Mouse (Mus musculus) kidney, postnatal 4 days (tissue): ENCODE results near the gene Rpl5.
A peak's percentile ranks its signal among the peaks of the same experiment; 100 is the strongest.

ENCODE experiments used
- DNase-seq, 2 experiments: peaks; one replicate each; pipeline ENCODE4 v3.0.0; 2021; ENCODE audit warnings: mixed read lengths in 2 of 2

Gene Rpl5

DNA sequence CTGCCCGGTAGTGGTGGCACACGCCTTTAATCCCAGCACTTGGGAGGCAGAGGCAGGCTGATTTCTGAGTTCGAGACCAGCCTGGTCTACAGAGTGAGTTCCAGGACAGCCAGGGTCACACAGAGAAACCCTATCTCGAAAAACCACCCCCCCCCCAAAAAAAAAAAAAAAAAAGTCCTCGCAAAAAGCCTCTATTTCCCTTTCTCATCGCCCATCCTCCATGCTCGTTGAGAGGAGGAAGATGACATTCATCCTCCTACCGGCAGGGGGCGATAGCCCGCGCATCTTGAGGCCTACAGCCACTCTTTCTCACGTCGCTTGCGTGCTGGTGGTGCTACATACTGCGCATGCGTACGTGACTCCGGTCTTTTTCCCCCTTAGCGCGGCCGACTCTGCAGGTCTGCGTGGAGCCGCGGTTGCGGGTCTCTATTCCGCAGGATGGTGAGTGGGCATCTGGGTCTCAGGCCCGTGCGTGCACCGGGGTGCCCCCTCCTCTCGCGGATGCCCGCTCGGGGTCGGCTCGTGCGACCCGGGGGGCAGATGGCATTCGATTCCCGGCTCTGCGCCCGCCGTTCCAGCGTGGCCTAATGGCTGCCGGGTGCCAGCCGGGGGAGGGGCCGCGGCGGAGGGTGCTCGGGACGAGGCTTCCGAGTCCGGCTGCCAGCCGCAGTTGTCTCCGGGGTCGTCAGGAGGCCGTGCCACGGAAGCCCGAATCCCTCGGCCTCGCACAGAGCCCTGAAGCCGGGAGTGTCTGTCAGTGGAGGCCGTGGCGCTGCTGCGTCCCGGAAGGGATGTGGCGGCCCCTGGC, at the start of gene Rpl5:
Gene Rpl5, plus strand, starts transcription at position 297 of the 808 bp plus-strand sequence.
- peak; percentile 97 for DNase-seq

DNA sequence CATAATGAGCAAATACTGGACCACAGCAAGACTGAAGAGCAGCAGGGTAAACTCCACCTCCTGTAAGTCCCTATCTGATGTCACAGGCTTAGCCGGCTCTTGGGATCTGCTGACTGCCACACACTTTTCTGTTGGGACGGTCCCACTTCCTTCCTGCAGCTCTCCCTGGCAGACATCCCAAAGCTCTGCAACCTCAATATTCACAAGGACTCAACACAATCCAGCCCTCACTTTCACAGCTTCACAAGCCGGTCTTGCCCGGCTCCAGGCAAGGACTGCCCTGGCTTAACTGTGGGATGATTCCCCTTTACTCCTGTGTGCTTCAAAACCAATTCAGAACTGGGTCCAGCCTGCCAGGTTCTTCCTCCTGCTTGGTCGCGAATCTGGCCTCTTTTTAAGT, 46.5 kb upstream of the Rpl5 start:
- DNase-seq = peak; percentile 35 to 50

DNA sequence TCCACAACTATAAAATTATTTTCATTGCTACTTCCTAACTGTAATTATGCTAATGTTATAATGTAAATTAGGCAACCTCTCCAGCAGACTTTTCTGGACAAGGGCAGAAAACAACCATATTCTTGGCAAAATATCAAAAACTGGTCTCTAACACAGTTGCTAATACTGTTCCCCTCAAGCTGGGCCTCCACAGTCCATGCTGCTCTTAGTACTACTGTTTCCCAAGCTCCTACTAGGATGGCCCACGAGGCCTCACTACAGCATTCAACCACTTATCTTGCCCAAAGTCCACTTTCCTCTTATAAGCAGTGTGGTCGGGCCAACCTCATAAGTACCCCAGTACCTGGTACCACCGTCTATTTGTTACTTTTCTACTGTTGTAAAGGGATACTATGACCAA, 45.7 kb upstream of the Rpl5 start:
- no peak for DNase-seq

DNA sequence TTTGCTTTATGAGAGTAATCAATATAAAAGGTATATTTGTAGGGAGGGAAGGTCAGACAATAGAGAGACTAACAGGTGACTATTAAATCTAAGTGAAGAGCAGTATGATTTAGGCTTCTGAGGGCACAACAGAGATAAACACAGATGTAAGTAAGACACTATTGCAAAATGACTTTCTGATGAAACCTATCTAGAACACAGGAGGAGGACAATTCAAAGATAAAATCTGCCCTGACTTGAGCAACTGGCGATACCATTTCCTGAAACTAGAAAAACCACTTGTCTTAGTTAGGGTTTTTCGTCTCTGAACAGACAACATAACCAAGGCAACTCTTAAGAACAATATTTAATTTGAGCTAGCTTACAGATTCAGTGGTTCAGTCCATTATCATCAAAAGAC, 44.8 kb upstream of the Rpl5 start:
- no peak for DNase-seq

DNA sequence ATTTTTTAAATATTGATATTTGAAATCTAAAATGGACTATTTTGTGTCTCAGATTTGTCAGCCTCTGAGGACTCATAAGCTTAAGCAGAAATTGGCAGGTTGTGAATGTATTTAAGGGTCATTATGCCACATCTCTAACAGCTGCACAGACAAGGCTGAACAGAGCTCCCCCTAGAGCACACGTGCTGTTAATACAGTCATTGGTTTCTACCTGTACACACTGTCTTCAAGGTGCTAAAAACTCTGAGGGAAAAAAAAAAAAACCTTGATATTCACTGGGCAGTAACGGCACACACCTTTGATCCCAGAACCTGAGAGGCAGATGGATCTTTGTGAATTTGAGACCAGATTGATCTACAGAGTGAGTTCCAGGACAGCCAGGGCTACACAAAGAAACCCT, 41.3 kb upstream of the Rpl5 start:
- no peak for DNase-seq

DNA sequence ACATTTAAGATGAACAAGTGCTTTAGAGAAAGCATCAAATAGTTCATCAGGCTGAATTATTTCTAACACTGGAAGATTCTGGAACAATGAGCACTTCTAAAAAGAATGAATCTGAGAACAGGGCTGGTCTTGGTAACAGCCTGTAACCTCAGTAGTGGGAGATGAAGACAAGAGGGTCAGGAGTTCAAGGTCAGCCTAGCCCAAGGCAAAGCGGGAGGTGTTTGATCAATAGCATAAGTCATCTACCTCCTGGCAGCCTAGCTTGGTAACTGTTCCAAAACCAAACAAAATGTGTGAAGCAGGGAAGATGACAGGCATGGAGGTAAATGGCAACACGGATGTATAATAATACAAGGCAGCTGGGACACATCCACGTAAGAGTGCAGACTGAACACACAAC, 36.3 kb upstream of the Rpl5 start:
- no peak for DNase-seq

DNA sequence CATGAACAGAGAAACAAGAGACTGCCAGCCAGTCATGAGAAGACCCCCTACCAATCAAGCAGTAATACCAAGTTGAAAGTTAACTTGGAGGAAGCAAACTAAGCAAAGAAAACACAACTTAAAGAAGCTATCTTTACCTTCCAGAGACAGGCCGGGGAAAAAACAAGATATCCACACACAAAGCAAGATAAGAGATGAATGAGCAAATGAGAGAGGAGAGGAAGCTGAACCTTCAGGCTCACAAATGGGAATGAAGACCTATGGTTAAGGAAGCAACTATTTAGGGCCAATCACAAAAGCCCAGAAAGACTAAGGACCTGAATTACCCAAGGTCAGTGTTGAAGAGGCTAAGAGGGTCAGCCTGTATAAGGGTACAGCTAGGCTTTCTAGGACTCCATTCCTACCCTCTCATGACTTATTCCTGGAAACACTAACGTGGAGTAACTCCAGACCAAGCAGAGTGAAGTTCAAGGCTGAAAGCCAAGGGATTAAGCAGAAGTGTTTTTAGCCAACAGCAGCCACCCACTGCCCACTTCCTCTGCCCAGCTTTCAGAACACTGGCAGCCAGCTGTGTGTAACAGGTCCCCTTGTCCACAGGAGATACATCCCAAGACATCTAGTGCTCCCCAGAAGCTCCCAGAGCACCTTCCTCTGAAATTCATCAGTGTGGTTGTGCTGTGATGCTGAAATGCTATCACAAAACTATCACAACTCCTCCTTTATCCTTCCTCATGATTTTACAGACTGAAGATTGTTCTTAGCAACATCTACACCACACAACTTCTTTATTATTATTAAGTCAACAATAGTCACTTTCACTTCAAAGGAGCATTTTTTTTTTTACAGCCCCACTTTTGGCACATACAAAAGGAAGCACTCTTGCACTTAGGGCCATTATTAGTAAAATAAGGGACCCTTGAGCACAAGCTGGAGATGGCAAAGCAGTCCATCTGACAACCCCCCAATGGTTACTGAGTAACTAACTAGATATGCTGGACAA, 33.9 kb upstream of the Rpl5 start:
- no peak for DNase-seq

DNA sequence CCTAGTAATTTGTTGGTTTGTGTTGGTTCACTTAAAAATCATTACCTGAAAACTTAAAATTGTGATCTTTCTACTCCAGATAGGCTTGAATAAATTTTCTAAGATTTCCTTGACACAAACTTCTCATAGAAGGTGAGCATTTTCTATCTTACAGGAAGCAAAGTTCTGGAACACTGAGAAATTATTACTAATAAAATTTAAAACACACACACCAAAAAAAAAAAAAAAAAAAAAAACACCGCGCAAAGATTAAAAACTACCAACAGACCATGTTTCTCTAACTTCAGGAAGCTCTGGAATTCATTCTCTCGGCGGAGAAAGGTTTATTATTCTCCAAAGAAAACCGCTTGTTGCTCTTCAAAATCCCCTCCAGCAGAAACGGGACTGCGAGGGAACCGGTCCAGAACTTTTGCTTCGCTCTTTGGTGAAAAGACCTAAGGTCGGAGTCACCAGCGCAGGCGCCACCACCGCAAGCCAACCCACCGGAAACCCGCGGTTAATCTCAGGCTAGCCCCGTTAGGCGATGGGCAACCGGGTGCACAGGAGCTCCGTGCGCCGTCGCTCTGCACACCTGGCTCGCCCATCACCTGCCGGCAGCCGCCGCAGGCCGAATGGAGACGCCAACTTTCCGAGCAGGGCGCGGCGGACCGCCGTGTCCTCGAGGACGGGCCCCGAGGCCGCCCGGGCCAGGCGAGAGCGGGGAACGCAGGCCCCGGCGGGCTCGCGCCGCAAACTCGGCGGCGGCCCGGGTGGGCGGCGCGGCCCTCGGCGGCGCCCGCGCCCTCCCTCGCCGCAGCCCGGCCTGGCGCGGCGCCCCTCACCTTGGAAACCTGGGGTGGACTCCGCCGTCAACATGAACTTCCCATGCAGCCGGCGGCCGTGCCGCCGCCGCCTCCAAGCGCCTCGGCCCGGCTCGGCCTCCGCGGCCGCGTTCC, 32.1 kb upstream of the Rpl5 start:
- peak; percentile 72 to 80 for DNase-seq

DNA sequence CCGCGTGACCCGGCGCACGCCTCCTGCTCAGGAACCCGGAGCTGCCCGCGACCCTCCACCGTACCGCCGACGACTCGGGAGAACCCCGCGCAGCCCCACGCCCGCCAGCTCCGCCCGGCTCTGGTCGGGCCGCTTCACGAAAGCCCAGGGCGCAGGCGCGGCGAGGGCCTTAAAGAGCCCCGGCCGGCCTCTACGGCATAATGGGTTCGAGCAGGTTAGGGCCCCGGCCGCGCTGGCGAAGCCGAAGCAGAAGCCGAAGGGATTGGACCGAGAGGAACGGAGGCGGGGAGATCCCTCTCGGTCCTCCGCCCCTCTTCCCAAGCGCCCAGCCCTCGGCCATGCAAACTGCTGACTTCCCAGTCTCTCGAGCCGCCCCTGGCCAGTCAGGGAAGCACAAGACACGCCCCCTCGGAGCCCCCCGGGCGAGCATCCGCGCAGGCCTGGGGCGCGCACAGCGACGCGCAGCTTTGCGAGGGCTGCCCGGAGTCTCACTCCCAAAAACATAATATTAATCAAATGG, 31.3 kb upstream of the Rpl5 start:
- peak; percentile 93 to 96 for DNase-seq

DNA sequence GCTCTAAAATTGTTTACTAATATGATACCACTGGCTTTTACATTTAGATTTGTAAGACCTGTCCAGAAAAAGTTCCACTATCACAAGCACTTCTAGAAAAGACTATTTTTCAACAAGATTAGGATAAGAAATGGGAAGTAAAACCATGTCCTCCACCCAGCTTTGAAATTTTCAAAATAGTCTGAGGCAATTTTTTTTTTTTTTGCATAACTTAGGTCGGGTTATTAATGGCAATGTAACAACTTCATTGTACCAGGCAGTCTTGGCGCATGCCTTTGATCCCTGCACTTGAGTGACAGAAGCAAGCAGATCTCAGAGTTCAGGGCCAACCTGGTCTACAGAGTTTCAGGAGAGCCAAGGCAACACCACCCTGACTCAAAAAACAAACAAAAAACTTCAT, 30.6 kb upstream of the Rpl5 start:
- no peak for DNase-seq

DNA sequence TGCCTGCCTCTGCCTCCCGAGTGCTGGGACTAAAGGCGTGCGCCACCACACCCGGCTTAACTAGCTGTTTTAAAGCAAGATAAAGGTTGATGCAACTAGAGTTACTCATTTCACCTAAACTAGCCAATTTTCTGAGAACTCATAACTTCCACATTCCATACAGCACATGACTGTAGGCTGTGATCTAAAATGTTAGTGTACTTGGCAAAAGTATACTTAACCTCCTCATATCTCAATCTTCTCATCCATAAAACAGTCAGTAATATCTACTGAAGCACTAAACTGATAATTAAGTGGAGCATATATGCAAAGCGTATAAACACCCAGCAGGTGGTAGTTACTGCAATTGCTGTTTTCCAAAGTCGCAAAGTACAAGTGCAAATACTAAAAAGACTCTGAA, 27.0 kb upstream of the Rpl5 start:
- DNase-seq = no peak

DNA sequence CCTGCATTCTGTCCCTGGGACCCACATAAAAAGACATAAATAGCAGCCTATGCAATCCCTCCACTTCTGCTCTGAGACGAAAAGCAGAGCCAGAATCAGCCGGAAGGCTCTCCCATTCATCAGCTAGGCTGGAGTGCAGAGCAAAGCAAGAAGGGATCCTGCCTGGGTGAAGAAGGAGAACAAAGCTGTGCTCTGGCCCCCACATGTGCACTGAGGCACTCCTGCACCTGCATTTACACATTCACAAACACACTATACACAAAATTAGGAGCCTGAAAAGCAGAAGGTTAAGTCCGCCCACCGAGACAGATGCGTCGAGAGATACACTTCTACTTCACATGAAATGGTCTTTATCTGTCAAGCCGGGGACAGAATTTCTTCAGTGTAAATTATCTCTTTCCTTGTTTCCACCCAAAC, 26.4 kb upstream of the Rpl5 start:
- no peak for DNase-seq

DNA sequence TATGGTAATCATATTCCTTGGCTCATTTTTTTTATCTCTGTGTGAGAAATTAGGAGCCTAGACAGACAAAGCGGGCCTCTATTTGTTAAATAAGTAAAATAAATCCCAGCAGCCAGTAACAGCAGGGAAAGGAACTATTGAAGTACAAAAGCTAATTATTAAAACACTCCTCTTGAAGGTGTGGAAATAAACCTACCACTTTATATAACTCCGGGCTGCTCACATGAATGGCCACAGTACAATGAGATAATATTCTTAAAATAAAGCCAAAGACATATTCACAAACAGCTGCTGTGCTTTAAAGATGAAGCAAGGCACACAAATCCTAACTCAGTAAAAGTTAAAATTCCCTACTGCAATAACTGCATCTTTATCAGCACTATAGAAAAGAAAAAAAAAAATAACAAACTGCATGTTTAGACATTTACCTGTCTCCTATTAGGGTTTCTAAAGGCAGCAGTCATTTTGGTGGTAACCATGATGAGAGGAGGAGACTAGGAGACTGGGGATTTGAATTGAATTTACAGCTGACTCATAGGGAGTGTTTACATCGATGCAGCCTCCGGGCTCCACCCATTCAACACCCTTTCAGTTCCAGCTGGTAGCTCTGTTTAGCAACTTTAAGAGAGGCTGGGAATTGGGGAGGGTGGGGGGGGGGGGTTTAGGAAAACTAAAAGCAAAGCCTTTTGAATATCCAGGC, 25.6 kb upstream of the Rpl5 start, which contains the start of gene Evi5:
Gene Evi5, minus strand, starts transcription at position 547 of the 700 bp plus-strand sequence.
- DNase-seq = no peak

DNA sequence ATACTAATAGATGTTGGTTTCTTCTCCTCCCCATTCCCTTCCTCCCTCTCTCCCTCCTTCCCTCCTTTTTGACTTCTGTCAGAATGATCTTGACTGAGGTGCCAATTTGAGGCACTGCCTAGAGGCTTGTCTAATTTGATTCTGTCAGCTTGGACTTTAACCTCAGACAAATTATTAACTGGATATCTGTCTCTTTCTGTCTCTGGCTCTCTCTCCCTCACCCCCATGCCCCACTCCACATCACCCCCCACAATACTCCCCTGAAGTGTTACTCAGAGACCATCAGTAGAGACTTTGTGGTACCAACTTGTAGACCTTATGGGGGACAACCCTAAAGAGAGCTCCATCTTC, 25.1 kb upstream of the Rpl5 start:
- DNase-seq = no peak

DNA sequence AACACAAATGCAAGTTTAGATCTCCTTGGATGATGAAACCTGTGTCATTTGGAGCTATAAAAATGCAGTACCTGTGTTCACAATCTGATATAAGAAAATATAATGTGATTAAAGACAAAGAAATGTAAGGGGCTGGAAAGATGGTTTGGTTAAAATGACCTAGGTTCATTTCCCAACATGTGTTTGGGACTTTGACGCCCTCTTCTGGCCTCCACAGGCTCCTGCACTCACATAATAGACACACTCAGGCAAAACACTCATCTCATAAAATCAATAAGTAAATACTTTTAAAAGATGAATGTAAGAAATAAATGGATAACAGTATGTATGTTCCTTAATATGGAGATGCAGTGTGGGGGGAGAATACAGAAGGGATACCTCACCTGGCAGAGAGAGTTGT, 23.2 kb upstream of the Rpl5 start:
- no peak for DNase-seq

DNA sequence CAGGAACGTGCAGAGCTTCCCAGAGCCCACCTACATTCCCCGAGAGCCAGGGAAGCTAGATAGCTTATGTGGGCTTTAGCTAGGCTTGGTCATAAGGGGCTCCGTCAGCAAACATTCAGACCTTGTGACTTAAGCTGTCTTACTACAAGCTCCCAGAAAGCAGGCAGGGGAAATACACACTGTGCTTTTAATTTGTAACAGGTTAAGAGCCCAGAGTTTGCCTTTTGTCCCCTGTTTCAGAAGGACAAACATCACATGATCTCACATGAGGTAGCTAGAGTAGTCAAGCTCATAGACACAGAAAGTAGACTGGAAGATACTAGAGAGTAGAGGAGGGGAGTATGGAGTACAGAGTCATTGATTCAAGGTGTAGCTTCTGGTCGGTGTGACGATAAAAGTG, 19.6 kb upstream of the Rpl5 start:
- DNase-seq = peak in 1 of 2 experiments; percentile 29

DNA sequence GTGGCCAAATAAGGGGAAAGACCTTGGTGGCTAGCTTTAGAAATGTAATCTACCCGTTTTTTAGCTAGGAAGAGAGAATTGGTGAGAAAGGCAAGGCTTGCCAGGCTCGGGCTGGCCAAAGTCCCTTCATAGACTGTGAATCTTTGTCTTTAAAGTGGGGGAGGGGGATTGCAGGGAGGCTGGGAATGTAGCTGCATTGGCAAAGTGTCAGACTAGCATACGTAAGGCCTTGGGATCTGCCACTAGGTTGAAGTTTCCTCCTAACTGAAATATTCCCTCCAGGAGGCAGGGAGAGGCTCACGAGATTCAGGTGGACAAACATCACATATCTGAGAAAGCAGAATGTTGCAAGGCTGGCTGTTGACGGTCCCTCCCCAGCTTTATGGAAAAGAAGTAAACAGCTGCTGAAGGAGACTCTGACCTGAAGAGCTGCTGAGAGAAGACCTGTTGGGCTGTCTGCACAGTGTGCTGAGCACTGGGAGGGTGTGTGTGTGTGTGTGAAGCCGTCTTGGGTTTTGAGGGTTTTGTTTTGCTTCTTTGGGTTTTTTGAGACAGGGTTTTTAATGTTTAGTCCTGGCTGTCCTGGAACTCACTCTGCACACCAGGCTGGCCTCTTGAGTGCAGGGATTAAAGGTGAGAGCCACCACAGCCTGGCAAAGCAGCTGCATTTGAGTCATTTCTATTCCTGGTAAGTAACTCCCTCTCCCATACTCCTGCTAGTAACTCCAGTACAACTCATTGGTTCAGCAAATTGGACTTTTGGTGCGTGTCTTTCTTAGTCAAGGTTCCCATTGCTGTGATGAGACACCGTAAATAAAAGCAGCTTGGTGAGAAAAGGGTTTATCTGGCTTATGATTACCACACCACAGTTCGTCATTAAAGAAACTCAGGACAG, 10.1 kb upstream of the Rpl5 start:
- DNase-seq = peak; percentile 32 to 67

DNA sequence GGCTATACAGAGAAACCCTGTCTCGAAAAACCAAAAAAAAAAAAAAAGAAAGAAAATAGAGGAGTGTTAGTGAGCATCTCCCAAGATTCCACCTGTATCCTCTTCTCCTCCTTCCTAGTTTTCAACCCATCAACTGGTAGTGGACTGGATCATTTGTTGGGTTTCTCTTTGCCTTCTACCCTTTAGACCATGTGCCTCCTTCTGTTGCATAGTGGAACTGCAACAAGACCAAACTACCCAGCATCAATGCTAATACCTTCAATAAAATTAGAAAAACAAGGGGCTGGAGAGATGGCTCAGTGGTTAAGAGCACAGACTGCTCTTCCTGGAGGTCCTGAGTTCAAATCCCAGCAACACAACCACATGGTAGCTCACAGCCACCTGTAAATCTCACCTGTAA, 8.8 kb upstream of the Rpl5 start:
- peak in 1 of 2 experiments; percentile 19 for DNase-seq

DNA sequence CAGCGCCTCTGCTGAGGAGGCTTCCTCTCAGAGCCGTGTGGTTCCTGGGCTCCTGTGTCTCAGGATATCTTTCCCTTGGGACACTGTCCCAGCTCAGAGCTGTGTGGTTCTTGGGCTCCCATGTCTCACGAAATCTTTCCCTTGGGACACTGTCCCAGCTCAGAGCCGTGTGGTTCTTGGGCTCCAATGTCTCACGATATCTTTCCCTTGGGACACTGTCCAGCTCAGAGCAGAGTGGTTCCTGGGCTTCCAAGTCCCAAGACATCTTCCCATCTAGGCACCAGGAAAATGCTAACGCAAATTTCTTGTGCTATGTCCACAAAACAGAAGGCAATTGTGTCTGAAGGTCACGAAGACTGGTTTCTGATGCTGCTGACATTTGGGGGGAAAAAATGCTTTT, 5.6 kb upstream of the Rpl5 start:
- DNase-seq = peak in 1 of 2 experiments; percentile 16

DNA sequence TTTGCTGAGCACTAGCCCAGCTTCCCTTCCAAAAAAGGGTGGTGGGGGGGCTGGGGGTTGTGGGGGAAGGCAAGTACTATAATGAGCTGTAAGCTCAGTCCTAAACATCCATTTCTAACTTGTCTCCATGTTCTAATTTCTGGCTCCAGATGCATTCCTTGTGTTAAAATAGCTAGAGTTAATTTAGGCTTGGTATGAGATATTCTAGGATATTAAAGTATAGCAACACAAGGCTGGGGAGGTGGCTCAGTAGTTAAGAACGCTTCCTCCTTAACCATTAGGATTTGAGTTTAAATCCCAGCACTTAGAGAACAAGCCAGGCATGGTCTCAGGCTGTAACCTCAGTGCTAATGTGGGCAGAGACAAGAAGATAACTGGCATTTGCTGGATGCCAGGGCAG, 4.0 kb upstream of the Rpl5 start:
- no peak for DNase-seq
